Mouse (Mus musculus): Measurements from ENCODE around the gene Specc1l. TPM values are rescaled to one million over a fixed set of nuclear protein-coding genes. Genes with fewer than 3 reads are reported as not detected.

Gene Specc1l
- polyA plus RNA-seq, 1 experiment from 2014 or later = 27.3 TPM

- Histone ChIP-seq H3K27me3 (ENCODE audit: control insufficient read depth, insufficient read depth, low read length) (no peaks in the 10 kb centered on the region), H3K4me2 (replicated peaks; ENCODE audit: low read depth, low read length) (no peak overlapping the region), H3K4me1 (replicated peaks; ENCODE audit: control insufficient read depth, insufficient read depth, low read length) (no peaks in the 10 kb centered on the region), H3K27ac (ENCODE audit: low read depth, low read length) (no peak overlapping the region), H3K9me3 (ENCODE audit: control insufficient read depth, low read length) (no peaks in the 10 kb centered on the region), H3K4me3 (ENCODE audit: low read depth, low read length) (no peak overlapping the region), H3K9ac (ENCODE audit: low read depth, low read length) (no peak overlapping the region), H3K36me3 (ENCODE audit: control insufficient read depth, insufficient read depth, low read length) (0 out of 2 replicates have a peak, but pooled peaks cover 2% of the 10 kb centered on the region)
- no peak for ATAC-seq (ENCODE audit: low FRiP score)
- no peak for DNase-seq (ENCODE audit: low spot score)
- 80% methylated on average over 6 of the region's 6 CpGs for WGBS
Observed at GRCm38 (mm10) chr10:75304413-75304812, 92.5 kb downstream of the Specc1l start.

GRCm38 (mm10) chr10:75307130-75307529 lies 95.3 kb downstream of the Specc1l start:
- H3K27ac ChIP-seq (ENCODE audit: low read depth, low read length) = no peak overlapping the region
- no peak overlapping the region for H3K4me2 ChIP-seq (replicated peaks; ENCODE audit: low read depth, low read length)
- no peaks in the 10 kb centered on the region for H3K9me3 ChIP-seq (ENCODE audit: control insufficient read depth, low read length)
- 0 out of 2 replicates have a peak, but pooled peaks cover 2% of the 10 kb centered on the region for H3K36me3 ChIP-seq (ENCODE audit: control insufficient read depth, insufficient read depth, low read length)
- DNase-seq (ENCODE audit: low spot score) (no peak), ATAC-seq (ENCODE audit: low FRiP score) (no peak)
- no peaks in the 10 kb centered on the region for H3K27me3 ChIP-seq (ENCODE audit: control insufficient read depth, insufficient read depth, low read length)
- no peak overlapping the region for H3K9ac ChIP-seq (ENCODE audit: low read depth, low read length)
- 89% methylated on average over 7 of the region's 7 CpGs for WGBS
- no peaks in the 10 kb centered on the region for H3K4me1 ChIP-seq (replicated peaks; ENCODE audit: control insufficient read depth, insufficient read depth, low read length)
- H3K4me3 ChIP-seq (ENCODE audit: low read depth, low read length) = no peak overlapping the region

GRCm38 (mm10) chr10:75312361-75312760 lies 100.5 kb downstream of the Specc1l start:
- Histone ChIP-seq H3K36me3 (ENCODE audit: control insufficient read depth, insufficient read depth, low read length) (0 out of 2 replicates have a peak, but pooled peaks cover 4% of the 10 kb centered on the region), H3K27me3 (ENCODE audit: control insufficient read depth, insufficient read depth, low read length) (peaks cover 10% of the 10 kb centered on the region), H3K27ac (ENCODE audit: low read depth, low read length) (no peak overlapping the region), H3K4me2 (replicated peaks; ENCODE audit: low read depth, low read length) (no peak overlapping the region), H3K9ac (ENCODE audit: low read depth, low read length) (no peak overlapping the region), H3K4me1 (replicated peaks; ENCODE audit: control insufficient read depth, insufficient read depth, low read length) (no peaks in the 10 kb centered on the region), H3K9me3 (ENCODE audit: control insufficient read depth, low read length) (no peaks in the 10 kb centered on the region), H3K4me3 (ENCODE audit: low read depth, low read length) (no peak overlapping the region)
- ATAC-seq (ENCODE audit: low FRiP score) (no peak), DNase-seq (ENCODE audit: low spot score) (no peak)
- 86% methylated on average over 7 of the region's 7 CpGs for WGBS

GRCm38 (mm10) chr10:75314190-75314980 lies 102.5 kb downstream of the Specc1l start:
- Histone ChIP-seq H3K27ac (ENCODE audit: low read depth, low read length) (no peak overlapping the region), H3K4me1 (replicated peaks; ENCODE audit: control insufficient read depth, insufficient read depth, low read length) (no peaks in the 10 kb centered on the region), H3K4me2 (replicated peaks; ENCODE audit: low read depth, low read length) (no peak overlapping the region), H3K9ac (ENCODE audit: low read depth, low read length) (no peak overlapping the region), H3K27me3 (ENCODE audit: control insufficient read depth, insufficient read depth, low read length) (peaks cover 22% of the 10 kb centered on the region), H3K4me3 (ENCODE audit: low read depth, low read length) (no peak overlapping the region), H3K9me3 (ENCODE audit: control insufficient read depth, low read length) (no peaks in the 10 kb centered on the region), H3K36me3 (ENCODE audit: control insufficient read depth, insufficient read depth, low read length) (0 out of 2 replicates have a peak, but pooled peaks cover 4% of the 10 kb centered on the region)
- WGBS = 67% methylated on average over 6 of the region's 6 CpGs
- DNase-seq (ENCODE audit: low spot score) (no peak), ATAC-seq (ENCODE audit: low FRiP score) (no peak)

GRCm38 (mm10) chr10:75315756-75316155 lies 103.9 kb downstream of the Specc1l start:
- no peaks in the 10 kb centered on the region for H3K4me1 ChIP-seq (replicated peaks; ENCODE audit: control insufficient read depth, insufficient read depth, low read length)
- H3K9me3 ChIP-seq (ENCODE audit: control insufficient read depth, low read length) = no peaks in the 10 kb centered on the region
- no peak overlapping the region for H3K4me2 ChIP-seq (replicated peaks; ENCODE audit: low read depth, low read length)
- no peak overlapping the region for H3K27ac ChIP-seq (ENCODE audit: low read depth, low read length)
- DNase-seq (ENCODE audit: low spot score) (no peak), ATAC-seq (ENCODE audit: low FRiP score) (no peak)
- no peak overlapping the region for H3K4me3 ChIP-seq (ENCODE audit: low read depth, low read length)
- H3K9ac ChIP-seq (ENCODE audit: low read depth, low read length) = no peak overlapping the region
- 0 out of 2 replicates have a peak, but pooled peaks cover 4% of the 10 kb centered on the region for H3K36me3 ChIP-seq (ENCODE audit: control insufficient read depth, insufficient read depth, low read length)
- 81% methylated on average over 8 of the region's 8 CpGs for WGBS
- H3K27me3 ChIP-seq (ENCODE audit: control insufficient read depth, insufficient read depth, low read length) = peaks cover 22% of the 10 kb centered on the region

- DNase-seq (ENCODE audit: low spot score) (peak; percentile 27), ATAC-seq (ENCODE audit: low FRiP score) (peak; percentile 39)
- Histone ChIP-seq H3K4me1 (replicated peaks; ENCODE audit: control insufficient read depth, insufficient read depth, low read length) (no peaks in the 10 kb centered on the region), H3K4me2 (replicated peaks; ENCODE audit: low read depth, low read length) (peak overlapping the region; percentile 48), H3K9ac (ENCODE audit: low read depth, low read length) (0 out of 2 replicates have a peak overlapping the region, but pooled peaks have one; percentile 34), H3K9me3 (ENCODE audit: control insufficient read depth, low read length) (no peaks in the 10 kb centered on the region), H3K27ac (ENCODE audit: low read depth, low read length) (no peak overlapping the region), H3K4me3 (ENCODE audit: low read depth, low read length) (peak overlapping the region; percentile 37), H3K36me3 (ENCODE audit: control insufficient read depth, insufficient read depth, low read length) (0 out of 2 replicates have a peak, but pooled peaks cover 4% of the 10 kb centered on the region), H3K27me3 (ENCODE audit: control insufficient read depth, insufficient read depth, low read length) (peaks cover 22% of the 10 kb centered on the region)
- 11% methylated on average over 9 of the region's 9 CpGs for WGBS
Observed at GRCm38 (mm10) chr10:75316472-75316871, 104.6 kb downstream of the Specc1l start.

GRCm38 (mm10) chr10:75316872-75316907 lies 104.8 kb downstream of the Specc1l start, which contains the start of gene Adora2a:
Adora2a (plus strand) TSS chr10:75316877.
- Histone ChIP-seq H3K9ac (ENCODE audit: low read depth, low read length) (peak within 1 kb of the TSS; percentile 34; the same call in 1 of the 2 replicates), H3K4me1 (replicated peaks; ENCODE audit: control insufficient read depth, insufficient read depth, low read length) (no peaks in the 10 kb centered on the region), H3K27ac (ENCODE audit: low read depth, low read length) (no peak within 1 kb of the TSS), H3K27me3 (ENCODE audit: control insufficient read depth, insufficient read depth, low read length) (peaks cover 22% of the 10 kb centered on the region), H3K4me2 (replicated peaks; ENCODE audit: low read depth, low read length) (peak within 1 kb of the TSS; percentile 48), H3K36me3 (ENCODE audit: control insufficient read depth, insufficient read depth, low read length) (0 out of 2 replicates have a peak, but pooled peaks cover 4% of the 10 kb centered on the region), H3K9me3 (ENCODE audit: control insufficient read depth, low read length) (no peaks in the 10 kb centered on the region), H3K4me3 (ENCODE audit: low read depth, low read length) (peak within 1 kb of the TSS; percentile 37)
- ATAC-seq (ENCODE audit: low FRiP score) (no peak), DNase-seq (ENCODE audit: low spot score) (no peak)
- no CpG with 5 or more reads among the region's 4 CpGs for WGBS

GRCm38 (mm10) chr10:75316908-75317761 lies 105.3 kb downstream of the Specc1l start:
- H3K4me3 ChIP-seq (ENCODE audit: low read depth, low read length) = peak overlapping the region; percentile 37
- no peaks in the 10 kb centered on the region for H3K4me1 ChIP-seq (replicated peaks; ENCODE audit: control insufficient read depth, insufficient read depth, low read length)
- H3K36me3 ChIP-seq (ENCODE audit: control insufficient read depth, insufficient read depth, low read length) = 0 out of 2 replicates have a peak, but pooled peaks cover 4% of the 10 kb centered on the region
- 1% methylated on average over 68 of the region's 81 CpGs for WGBS
- ATAC-seq (ENCODE audit: low FRiP score) (peak; percentile 77), DNase-seq (ENCODE audit: low spot score) (peak; percentile 85)
- peak overlapping the region; percentile 48 for H3K4me2 ChIP-seq (replicated peaks; ENCODE audit: low read depth, low read length)
- no peak overlapping the region for H3K27ac ChIP-seq (ENCODE audit: low read depth, low read length)
- peak overlapping the region; percentile 34; the same call in 1 of the 2 replicates for H3K9ac ChIP-seq (ENCODE audit: low read depth, low read length)
- no peaks in the 10 kb centered on the region for H3K9me3 ChIP-seq (ENCODE audit: control insufficient read depth, low read length)
- H3K27me3 ChIP-seq (ENCODE audit: control insufficient read depth, insufficient read depth, low read length) = peaks cover 22% of the 10 kb centered on the region

Data from hindbrain, embryonic 11.5 days (tissue).